Mouse (Mus musculus) testis, adult 2 months (tissue): ENCODE data around the gene Myh11.

Experiments
- CTCF ChIP-seq: fragments of 200-500 bp; IDR thresholded peaks from 2 replicates; pipeline ENCODE4 v1.5.1; 2012; ENCODE audit warnings: low read depth, mild to moderate bottlenecking, inconsistent platforms, low read length, moderate library complexity; ENCODE audit not compliant: control insufficient read depth, insufficient read depth, insufficient replicate concordance
- POLR2A ChIP-seq: fragments of 200-500 bp; IDR thresholded peaks from 2 replicates; pipeline ENCODE4 v1.6.1; 2012; ENCODE audit warnings: low read depth, mild to moderate bottlenecking, inconsistent platforms, low read length, moderate library complexity; ENCODE audit not compliant: control insufficient read depth

DNA sequence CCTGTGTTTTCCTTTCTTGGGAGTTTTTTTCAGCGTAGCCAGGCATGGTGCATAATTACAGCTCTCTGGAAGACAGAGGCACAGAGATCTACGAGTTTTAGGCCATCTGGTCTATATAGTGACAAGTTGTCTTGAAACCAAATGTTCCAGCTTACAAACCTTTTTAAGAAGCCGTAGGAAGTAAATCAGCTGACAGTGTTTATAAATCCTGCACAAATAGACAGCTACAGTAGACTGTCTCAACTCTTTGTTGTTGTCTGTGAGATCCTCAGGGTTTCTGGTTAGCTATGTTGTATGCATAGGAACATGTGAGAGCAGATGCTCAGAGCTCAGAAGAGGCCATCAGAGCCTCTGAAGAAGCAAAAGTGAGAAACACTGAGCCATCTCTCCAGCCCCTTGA is 6.0 kb upstream of the Myh11 start:
- TF ChIP-seq POLR2A (no peak), CTCF (no peak)
